Mouse (Mus musculus) kidney, postnatal 4 days (tissue): Measurements from ENCODE around the gene Tlx2.

Experiments used
- DNase-seq, 2 experiments: peaks; one replicate each; pipeline ENCODE4 v3.0.0; 2021; ENCODE audit warnings: mixed read lengths in 2 of 2

Tlx2 gene

GRCm38 (mm10) chr6:83070247-83070310 lies at the start of gene Tlx2:
Tlx2 (minus strand) TSS chr6:83070293.
- no peak for DNase-seq

GRCm38 (mm10) chr6:83119734-83120051 lies 49.6 kb upstream of the Tlx2 start:
- peak; percentile 48 to 59 for DNase-seq

- DNase-seq = peak in 1 of 2 experiments; percentile 3
These were observed 49.0 kb upstream of the Tlx2 start for GRCm38 (mm10) chr6:83118825-83119733.

GRCm38 (mm10) chr6:83118369-83118768 lies 48.3 kb upstream of the Tlx2 start:
- DNase-seq = peak in 1 of 2 experiments; percentile 11

GRCm38 (mm10) chr6:83117616-83118015 lies 47.5 kb upstream of the Tlx2 start:
- DNase-seq = peak in 1 of 2 experiments; percentile 11

GRCm38 (mm10) chr6:83117165-83117438 lies 47.0 kb upstream of the Tlx2 start:
- DNase-seq = peak in 1 of 2 experiments; percentile 5

GRCm38 (mm10) chr6:83116373-83117164 lies 46.5 kb upstream of the Tlx2 start:
- no peak for DNase-seq

- DNase-seq = no peak
These were observed 45.7 kb upstream of the Tlx2 start for GRCm38 (mm10) chr6:83115682-83116372.

GRCm38 (mm10) chr6:83115011-83115671 lies 45.0 kb upstream of the Tlx2 start, which contains the start of gene Mogs:
Mogs (plus strand) TSS chr6:83115496.
- DNase-seq = peak; percentile 96 to 97

- DNase-seq = no peak
These were observed 41.5 kb upstream of the Tlx2 start for GRCm38 (mm10) chr6:83111510-83112136.

- DNase-seq = peak; percentile 88 to 91
These were observed 38.9 kb upstream of the Tlx2 start, which contains the start of gene Mrpl53 for GRCm38 (mm10) chr6:83108762-83109668. Mrpl53 (plus strand) TSS chr6:83109040.

- DNase-seq = peak; percentile 91 to 94
These were observed 37.7 kb upstream of the Tlx2 start for GRCm38 (mm10) chr6:83107566-83108400.

GRCm38 (mm10) chr6:83104158-83104557 lies 34.1 kb upstream of the Tlx2 start:
- no peak for DNase-seq

- DNase-seq = no peak
These were observed 33.1 kb upstream of the Tlx2 start for GRCm38 (mm10) chr6:83103130-83103650.

- DNase-seq = peak; percentile 79 to 87
These were observed 31.8 kb upstream of the Tlx2 start for GRCm38 (mm10) chr6:83101688-83102556.

- peak; percentile 90 to 95 for DNase-seq
These were observed 31.2 kb upstream of the Tlx2 start, which contains the start of the genes Ccdc142 and Gm42688 for GRCm38 (mm10) chr6:83101316-83101687. Ccdc142 (plus strand) TSS chr6:83101601. Gm42688 (plus strand) TSS chr6:83101617.

- DNase-seq = peak in 1 of 2 experiments; percentile 37
These were observed 28.3 kb upstream of the Tlx2 start for GRCm38 (mm10) chr6:83098411-83098810.

GRCm38 (mm10) chr6:83095968-83096367 lies 25.9 kb upstream of the Tlx2 start:
- no peak for DNase-seq

GRCm38 (mm10) chr6:83092416-83093127 lies 22.5 kb upstream of the Tlx2 start:
- peak; percentile 71 to 75 for DNase-seq
